ENCODE assay signal across 14 mouse cellular contexts in genomic region chr2:132039894-132040293, GRCm38 (mm10). TPM values are rescaled to one million over a fixed set of nuclear protein-coding genes. Genes with fewer than 3 reads are reported as not detected.
A peak's percentile ranks its signal among the peaks of the same experiment; 100 is the strongest.
DNase-seq lines count a peak whose midpoint lies in the region; ATAC-seq lines count a peak whose summit lies in the region.
"Had no signal": no experiment of that assay in that cellular context is flagged by ENCODE, and none has a peak within 500 bp of the region (broad histone marks: within the 10 kb centered on the region; RNA-seq: fewer than 3 reads in every experiment).

No protein-coding gene starts in this region.

- peak; percentile 46; the same call in 1 of the 2 replicates for ATAC-seq in frontal cortex, adult (ENCODE audit: low TSS enrichment)
- ATAC-seq in common myeloid progenitor, adult 5-6 weeks (replicated peaks; ENCODE audit: low read depth, poor library complexity, severe bottlenecking): peak; percentile 30; the same call in 1 of the 2 replicates
- ATAC-seq: intestine, embryonic 16.5 days had no signal

- no peak for DNase-seq in frontal cortex, postnatal 14 days (ENCODE audit: low spot score in 2 of 2)
- peak; percentile 71 for DNase-seq in CD4-positive helper T cell, adult 2 months (ENCODE audit: low read depth, low spot score)
- DNase-seq in naive thymus-derived CD4-positive, alpha-beta T cell, adult 2 months (ENCODE audit: low read depth): peak; percentile 81
- DNase-seq in left cerebral cortex, adult 8-10 months (ENCODE audit: low spot score in 2 of 2): no peak
- no peak for DNase-seq in lung, postnatal 25 days (ENCODE audit: low spot score)
- no peak for DNase-seq in right cerebral cortex, postnatal 10 days (ENCODE audit: low spot score in 2 of 2)
- DNase-seq: adrenal gland, postnatal 36 days; cerebellum, postnatal 36 days; gastrocnemius, postnatal 10 days; kidney, postnatal 36 days; lung, embryonic 14.5 days had no signal

RNA-seq across cellular contexts. Expression of gene Rassf2, which starts 9.8 kb away (rescaled TPM):
- 48.4 and 49.3 TPM in 2 replicates for total RNA-seq in common myeloid progenitor, adult 5-6 weeks (2017)
- total RNA-seq in left cerebral cortex, adult 8-10 months (2022): 10 to 100 TPM; 50.7 to 55.7 (median 53.8) TPM

Comparison
In these comparisons a context has a peak if more than half of its experiments do, and no peak if none do; other contexts are left out.
1. DNase-seq: peak in CD4-positive helper T cell, adult 2 months (single experiment) and naive thymus-derived CD4-positive, alpha-beta T cell, adult 2 months (single experiment); none in frontal cortex, postnatal 14 days (0 of 2), left cerebral cortex, adult 8-10 months (0 of 2), lung, postnatal 25 days (single experiment) and right cerebral cortex, postnatal 10 days (0 of 2).